Comparison of ENCODE assay signal across 24 mouse cellular contexts in genomic region chr3:99264695-99265094, GRCm38 (mm10). TPM values are rescaled to one million over a fixed set of nuclear protein-coding genes. Genes with fewer than 3 reads are reported as not detected.
DNase-seq lines count a peak whose midpoint lies in the region.
"Had no signal": no experiment of that assay in that cellular context is flagged by ENCODE, and none has a peak within 500 bp of the region (broad histone marks: within the 10 kb centered on the region; RNA-seq: fewer than 3 reads in every experiment).

No protein-coding gene starts in this region.

- H3K4me3 ChIP-seq in limb, embryonic 10.5 days: no peak overlapping the region
- H3K4me3 ChIP-seq: heart, adult 2 months; heart, embryonic 15.5 days; hindbrain, embryonic 12.5 days; liver, embryonic 13.5 days; lung, embryonic 15.5 days; midbrain, embryonic 15.5 days; myocyte had no signal

- peaks cover 60% of the 10 kb centered on the region for H3K4me1 ChIP-seq in limb, embryonic 10.5 days
- H3K4me1 ChIP-seq: heart, embryonic 15.5 days; hindbrain, embryonic 12.5 days; liver, embryonic 13.5 days; lung, embryonic 15.5 days; midbrain, embryonic 15.5 days had no signal

- peaks cover 29% of the 10 kb centered on the region for H3K27me3 ChIP-seq in limb, embryonic 10.5 days (ENCODE audit: low read depth, poor library complexity, severe bottlenecking)

- 39% methylated on average over 7 of the region's 7 CpGs for WGBS in limb, embryonic 10.5 days

- DNase-seq in heart, adult 11 months: peak; percentile 37
- DNase-seq in heart, postnatal 4 days: no peak
- DNase-seq in retina, postnatal 1 day: peak; percentile 34
- no peak for DNase-seq in retina, embryonic 14.5 days (ENCODE audit: low spot score)
- peak; percentile 29 for DNase-seq in limb, embryonic 10.5 days (ENCODE audit: low spot score)
- no peak for DNase-seq in frontal cortex, postnatal 36 days (ENCODE audit: low spot score in 2 of 2)
- DNase-seq in embryo, embryonic 11 days: no peak
- DNase-seq: B cell, adult 2 months; cerebellum, adult 9-10 months; heart, adult 2 months; kidney, adult 2 months; kidney, postnatal 10 days; layer of hippocampus, postnatal 36 days; liver, embryonic 13.5 days; lung, postnatal 4 days; right cerebral cortex, postnatal 25 days; thymus, postnatal 36 days had no signal

- no peak overlapping the region for H3K27ac ChIP-seq in limb, embryonic 10.5 days
- H3K27ac ChIP-seq: heart, adult 2 months; heart, embryonic 15.5 days; hindbrain, embryonic 12.5 days; liver, embryonic 13.5 days; lung, embryonic 15.5 days; midbrain, embryonic 15.5 days had no signal

- no peaks in the 10 kb centered on the region for H3K9me3 ChIP-seq in limb, embryonic 10.5 days (replicated peaks)
- H3K9me3 ChIP-seq: heart, embryonic 15.5 days; hindbrain, embryonic 12.5 days; liver, embryonic 13.5 days; lung, embryonic 15.5 days; midbrain, embryonic 15.5 days had no signal

- H3K36me3 ChIP-seq in limb, embryonic 10.5 days: peaks cover 83% of the 10 kb centered on the region
- H3K36me3 ChIP-seq: heart, embryonic 15.5 days; hindbrain, embryonic 12.5 days; liver, embryonic 13.5 days; lung, embryonic 15.5 days; midbrain, embryonic 15.5 days had no signal

RNA-seq across cellular contexts. Expression of gene Tbx15, which starts 24.5 kb away (rescaled TPM):
- under 1 TPM; 0.36 to 0.52 TPM for total RNA-seq in heart, postnatal 4 days (2021)
- 25.8 and 41.2 TPM in 2 replicates for polyA plus RNA-seq in limb, embryonic 10.5 days (2016; fragmentation: Nextera tagmentation; extraction: Ambion mirVana)
- polyA plus RNA-seq: inflammation-experienced regulatory T-cells, adult 6 months; spleen, adult 2 months had no signal

Comparison
In these comparisons a context has a peak if more than half of its experiments do, and no peak if none do; other contexts are left out.
1. DNase-seq: peak in heart, adult 11 months (single experiment), retina, postnatal 1 day (single experiment) and limb, embryonic 10.5 days (single experiment); none in heart, postnatal 4 days (single experiment), retina, embryonic 14.5 days (single experiment), frontal cortex, postnatal 36 days (0 of 2) and embryo, embryonic 11 days (single experiment).